Mouse (Mus musculus) activated CD4-positive, CD25-positive, alpha-beta regulatory T cell, adult 9 weeks (primary cell): Measurements from ENCODE around the gene Olfr691. TPM values are rescaled to one million over a fixed set of nuclear protein-coding genes. Genes with fewer than 3 reads are reported as not detected.

ENCODE experiments used
- polyA plus RNA-seq: library from polyadenylated mRNA; unstranded; fragments of 100-300 nt; shearing (Covaris generic); gene quantifications from one replicate; pipeline ENCODE4 v1.2.1, GENCODE M21; 2017

Olfr691 gene
- polyA plus RNA-seq: not detected

GRCm38 (mm10) chr7:105342170-105342569 lies at the start of gene Olfr691:
Olfr691 (minus strand) TSS chr7:105342270.

GRCm38 (mm10) chr7:105374866-105375265 lies 32.8 kb upstream of the Olfr691 start, which contains the start of gene Gm5901:
Gm5901 (plus strand) TSS chr7:105375038.

GRCm38 (mm10) chr7:105367930-105368329 lies 25.9 kb upstream of the Olfr691 start, which contains the start of gene Olfr692:
Olfr692 (plus strand) TSS chr7:105368230.

DNA sequence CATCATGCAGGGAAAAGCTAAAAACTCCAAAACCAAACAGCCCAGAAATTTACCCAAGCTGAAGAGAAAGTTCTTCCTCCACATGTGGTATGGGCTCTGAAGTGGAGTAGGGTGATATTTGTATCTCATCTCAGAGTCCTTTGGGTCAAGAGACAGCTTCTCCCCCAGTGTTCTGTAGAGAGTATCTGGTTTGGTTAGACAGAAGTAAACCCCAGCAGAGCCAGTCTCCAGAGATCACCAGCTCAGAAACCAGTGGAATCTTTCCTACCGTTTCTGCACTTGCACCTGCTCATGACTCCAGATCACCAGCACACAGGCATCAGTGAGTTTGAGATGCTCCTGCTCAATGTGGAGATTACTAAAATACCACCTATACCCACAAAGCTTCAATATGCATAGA lies 8.1 kb downstream of the Olfr691 start, which contains the start of gene Olfr690:
TSS of gene Olfr690 (minus strand) at position 101 of the 400 bp plus-strand sequence.

GRCm38 (mm10) chr7:105310865-105311264 lies 31.2 kb downstream of the Olfr691 start, which contains the start of gene Olfr689:
Olfr689 (plus strand) TSS chr7:105311165.

DNA sequence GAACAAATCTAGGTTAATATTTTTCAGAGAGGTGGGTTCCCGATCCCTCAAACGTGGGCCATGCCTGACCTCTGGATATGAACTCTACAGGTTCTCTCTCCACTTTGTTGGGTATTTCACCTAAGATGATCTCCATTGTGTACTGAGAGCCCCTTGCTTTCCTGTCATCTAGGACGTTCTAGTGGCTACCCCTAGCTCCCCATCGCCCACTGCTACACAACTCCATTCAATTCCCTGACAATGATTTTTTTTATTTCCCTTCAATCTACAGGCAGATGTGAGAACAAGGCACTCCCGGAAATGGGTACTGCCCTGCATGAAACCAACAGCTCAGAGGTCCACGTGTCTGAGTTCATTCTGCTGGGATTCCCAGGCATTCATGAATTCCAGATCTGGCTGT lies 54.3 kb downstream of the Olfr691 start, which contains the start of gene Olfr688:
TSS of gene Olfr688 (plus strand) at position 301 of the 400 bp plus-strand sequence.

Other genes starting within 250 kb of the Olfr691 start
- gene Olfr680-ps1, start 249.5 kb downstream of the Olfr691 start, polyA plus RNA-seq: not detected
- not detected for gene Olfr681, start 225.4 kb downstream of the Olfr691 start, polyA plus RNA-seq
- not detected for gene Olfr683, start 195.3 kb downstream of the Olfr691 start, polyA plus RNA-seq
- not detected for gene Olfr684, start 178.6 kb downstream of the Olfr691 start, polyA plus RNA-seq
- gene Olfr685, start 156.3 kb downstream of the Olfr691 start, polyA plus RNA-seq: not detected
- gene Olfr686, start 134.8 kb downstream of the Olfr691 start, polyA plus RNA-seq: not detected
- gene Olfr688, start 54.2 kb downstream of the Olfr691 start, polyA plus RNA-seq: not detected
- gene Olfr689, start 31.1 kb downstream of the Olfr691 start, polyA plus RNA-seq: not detected
- gene Olfr690, start 8.2 kb downstream of the Olfr691 start, polyA plus RNA-seq: not detected
- gene Olfr692, start 26.0 kb upstream of the Olfr691 start, polyA plus RNA-seq: not detected
- gene Gm5901, start 32.8 kb upstream of the Olfr691 start, polyA plus RNA-seq: not detected
- gene Fam160a2, start 57.8 kb upstream of the Olfr691 start, polyA plus RNA-seq: 32.5 TPM
- gene Cnga4, start 62.3 kb upstream of the Olfr691 start, polyA plus RNA-seq: not detected
- gene Cckbr, start 83.5 kb upstream of the Olfr691 start, polyA plus RNA-seq: not detected
- not detected for gene Cavin3, start 140.0 kb upstream of the Olfr691 start, polyA plus RNA-seq
- gene Smpd1, start 212.1 kb upstream of the Olfr691 start, polyA plus RNA-seq: 48.2 TPM
- gene Apbb1, start 239.4 kb upstream of the Olfr691 start, polyA plus RNA-seq: 7.1 TPM